Mouse (Mus musculus) liver, postnatal 0 days (tissue): ENCODE measurements around the gene Lrrc58. TPM values are rescaled to one million over a fixed set of nuclear protein-coding genes. Genes with fewer than 3 reads are reported as not detected.
A peak's percentile ranks its signal among the peaks of the same experiment; 100 is the strongest.

ENCODE experiments used
- ATAC-seq: fragments of 200-750 bp; cut with Nextera tagmentation; 2 replicates; pipeline ENCODE4 v1.8.0; 2017; ENCODE audit warnings: mild to moderate bottlenecking, moderate library complexity
- DNase-seq: peaks from one replicate; pipeline ENCODE4 v3.0.0-alpha.2; 2016
- H3K27ac ChIP-seq: fragments of 300-500 bp; sonication (generic); 2 replicates; pipeline ENCODE4 v1.5.1; 2014; ENCODE audit warnings: antibody characterized with exemption, moderate library complexity, mild to moderate bottlenecking, low read depth
- H3K27me3 ChIP-seq: fragments of 300-500 bp; sonication (generic); 2 replicates; pipeline ENCODE4 v1.6.1; 2014; ENCODE audit warnings: low read length, control low read depth, mixed read lengths; ENCODE audit not compliant: insufficient read depth
- H3K36me3 ChIP-seq: fragments of 300-500 bp; sonication (generic); replicated peaks from 2 replicates; pipeline ENCODE4 v1.6.1; 2014; ENCODE audit warnings: mild to moderate bottlenecking, control low read depth, low read length, moderate library complexity, mixed read lengths; ENCODE audit not compliant: insufficient read depth
- H3K4me1 ChIP-seq: fragments of 300-500 bp; sonication (generic); 2 replicates; pipeline ENCODE4 v1.6.1; 2014; ENCODE audit warnings: antibody characterized with exemption, mild to moderate bottlenecking, control low read depth; ENCODE audit not compliant: insufficient read depth
- H3K4me2 ChIP-seq: fragments of 300-500 bp; sonication (generic); 2 replicates; pipeline ENCODE4 v1.6.1; 2014; ENCODE audit warnings: low read depth, mild to moderate bottlenecking, low read length, moderate library complexity, mixed read lengths
- H3K4me3 ChIP-seq: fragments of 300-500 bp; sonication (generic); 2 replicates; pipeline ENCODE4 v1.5.1; 2014; ENCODE audit warnings: low read depth, low read length
- H3K9ac ChIP-seq: fragments of 300-500 bp; sonication (generic); replicated peaks from 2 replicates; pipeline ENCODE4 v1.6.1; 2014; ENCODE audit warnings: mild to moderate bottlenecking, moderate library complexity
- H3K9me3 ChIP-seq: fragments of 300-500 bp; sonication (generic); 2 replicates; pipeline ENCODE4 v1.6.1; 2016; ENCODE audit warnings: mild to moderate bottlenecking, control low read depth, low read length, mixed read lengths
- CTCF ChIP-seq: sonication (generic); IDR thresholded peaks from 2 replicates; pipeline ENCODE4 v1.5.1; 2016; ENCODE audit warnings: antibody characterized with exemption, low read depth
- EP300 ChIP-seq: IDR thresholded peaks from 2 replicates; pipeline ENCODE4 v1.6.1; 2016; ENCODE audit warnings: antibody characterized with exemption, low read depth, mild to moderate bottlenecking
- WGBS: fragments of 180-500 bp; shearing (Covaris S2); extraction: QIAGEN DNeasy Blood & Tissue Kit; methylation state at CpG from one replicate; pipeline ENCODE4 v1.1.7; 2014; ENCODE audit not compliant: insufficient replicate concordance; 5-methylcytosine and 5-hydroxymethylcytosine counted together
- polyA plus RNA-seq: library from polyadenylated mRNA; unstranded; fragments of >200 nt; fragmentation: Nextera tagmentation; extraction: Ambion mirVana; gene quantifications from 2 replicates; pipeline ENCODE4 v1.2.1, GENCODE M21; 2015

Lrrc58 gene
- polyA plus RNA-seq, 1 experiment from 2014 or later, result 11.6 TPM

- DNase-seq (no peak), ATAC-seq (no peak)
- 85% methylated on average over 2 of the region's 2 CpGs for whole genome bisulfite sequencing
- H3K9me3 ChIP-seq, result no peaks in the 10 kb centered on the region
- no peak overlapping the region for H3K27ac ChIP-seq
- no peak overlapping the region for H3K4me3 ChIP-seq
- H3K4me1 ChIP-seq, result 0 out of 2 replicates have a peak, but pooled peaks cover 3% of the 10 kb centered on the region
- TF ChIP-seq EP300 (no peak), CTCF (no peak)
- H3K9ac ChIP-seq, result no peak overlapping the region
- H3K27me3 ChIP-seq, result no peaks in the 10 kb centered on the region
- no peak overlapping the region for H3K4me2 ChIP-seq
- no peaks in the 10 kb centered on the region for H3K36me3 ChIP-seq
These were observed 24.5 kb downstream of the Lrrc58 start for GRCm38 (mm10) chr16:37892667-37893066.

DNA sequence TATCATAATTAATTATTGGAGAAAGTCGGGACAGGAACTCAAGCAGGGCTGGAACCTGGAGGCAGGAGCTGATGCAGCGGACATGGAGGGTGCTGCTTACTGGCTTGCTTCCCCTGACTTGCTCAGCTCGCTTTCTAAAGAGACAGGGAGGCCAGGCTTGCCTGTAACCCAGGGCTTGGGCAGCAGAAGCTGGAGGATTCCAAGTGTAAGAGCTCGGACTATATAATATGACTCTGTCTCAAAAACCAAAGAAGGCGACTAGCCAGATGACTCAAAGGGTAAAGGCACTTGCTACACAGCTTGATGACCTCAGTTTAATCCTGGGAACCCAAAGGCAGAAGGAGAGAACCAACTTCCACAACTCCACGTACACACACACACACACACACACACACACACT, 25.2 kb downstream of the Lrrc58 start:
- 0 out of 2 replicates have a peak, but pooled peaks cover 3% of the 10 kb centered on the region for H3K4me1 ChIP-seq
- 54% methylated on average over 6 of the region's 6 CpGs for WGBS
- H3K4me2 ChIP-seq, result no peak overlapping the region
- H3K27me3 ChIP-seq, result no peaks in the 10 kb centered on the region
- TF ChIP-seq EP300 (no peak), CTCF (no peak)
- no peak overlapping the region for H3K9ac ChIP-seq
- H3K36me3 ChIP-seq, result no peaks in the 10 kb centered on the region
- ATAC-seq, result no peak
- no peaks in the 10 kb centered on the region for H3K9me3 ChIP-seq
- no peak overlapping the region for H3K27ac ChIP-seq
- no peak overlapping the region for H3K4me3 ChIP-seq
- no peak for DNase-seq

- ATAC-seq (no peak), DNase-seq (no peak)
- no peaks in the 10 kb centered on the region for H3K27me3 ChIP-seq
- H3K4me1 ChIP-seq, result 0 out of 2 replicates have a peak, but pooled peaks cover 3% of the 10 kb centered on the region
- WGBS, result 53% methylated on average over 2 of the region's 2 CpGs
- H3K4me2 ChIP-seq, result no peak overlapping the region
- H3K9ac ChIP-seq, result no peak overlapping the region
- TF ChIP-seq CTCF (no peak), EP300 (peak; percentile 14; the same call in 1 of the 2 replicates)
- no peaks in the 10 kb centered on the region for H3K36me3 ChIP-seq
- H3K27ac ChIP-seq, result no peak overlapping the region; the same call in 1 of the 2 replicates
- no peaks in the 10 kb centered on the region for H3K9me3 ChIP-seq
- no peak overlapping the region for H3K4me3 ChIP-seq
These were observed 25.8 kb downstream of the Lrrc58 start for GRCm38 (mm10) chr16:37893942-37894341.

DNA sequence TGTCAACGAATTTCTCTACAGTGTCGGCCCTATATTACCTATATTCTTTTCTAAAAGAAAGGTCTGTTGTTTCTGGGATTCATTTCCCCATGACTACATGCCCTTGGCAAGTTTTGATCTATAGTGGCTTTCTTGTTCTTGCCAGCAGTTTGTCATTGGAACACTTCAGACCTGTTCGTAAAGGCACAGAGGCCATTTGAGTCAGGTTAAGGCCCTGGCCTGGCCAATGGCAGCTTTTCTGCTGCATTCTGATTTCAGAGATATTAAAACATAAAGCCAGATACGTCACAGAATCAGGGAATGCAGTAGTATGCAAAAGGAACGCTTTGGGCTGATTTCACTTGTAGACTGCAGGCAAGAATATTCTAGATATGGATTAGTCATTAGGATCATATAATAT, 30.6 kb downstream of the Lrrc58 start:
- WGBS, result 84% methylated on average over 5 of the region's 5 CpGs
- no peak overlapping the region for H3K4me3 ChIP-seq
- no peak overlapping the region for H3K9ac ChIP-seq
- ATAC-seq (no peak), DNase-seq (no peak)
- no peak overlapping the region for H3K4me2 ChIP-seq
- no peak overlapping the region for H3K27ac ChIP-seq
- H3K9me3 ChIP-seq, result no peaks in the 10 kb centered on the region
- H3K4me1 ChIP-seq, result 0 out of 2 replicates have a peak, but pooled peaks cover 3% of the 10 kb centered on the region
- no peaks in the 10 kb centered on the region for H3K36me3 ChIP-seq
- TF ChIP-seq CTCF (no peak), EP300 (no peak)
- no peaks in the 10 kb centered on the region for H3K27me3 ChIP-seq

DNA sequence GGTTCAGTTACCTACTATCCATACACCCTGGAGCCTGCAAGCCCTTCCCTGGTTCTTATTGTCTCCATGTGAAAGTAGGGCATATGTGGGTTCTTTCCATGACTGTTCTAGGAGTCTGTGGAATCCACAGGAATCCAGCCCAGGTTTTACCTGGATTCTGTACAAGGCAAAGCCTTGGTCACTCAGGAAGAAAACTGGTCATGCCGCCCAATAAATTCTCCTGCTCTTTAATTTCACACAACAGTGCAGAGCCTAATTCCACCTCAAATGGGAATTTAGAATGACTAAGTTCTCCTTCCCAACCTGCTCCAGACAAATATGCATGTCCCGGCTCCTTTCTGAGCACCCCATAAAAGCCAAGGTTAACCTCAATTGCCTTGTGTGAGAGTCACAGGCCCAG, 31.2 kb downstream of the Lrrc58 start:
- ATAC-seq (no peak), DNase-seq (no peak)
- no peak overlapping the region for H3K9ac ChIP-seq
- no peak overlapping the region for H3K4me3 ChIP-seq
- 68% methylated on average over 2 of the region's 2 CpGs for WGBS
- H3K27me3 ChIP-seq, result no peaks in the 10 kb centered on the region
- TF ChIP-seq CTCF (no peak), EP300 (no peak)
- H3K4me1 ChIP-seq, result 0 out of 2 replicates have a peak, but pooled peaks cover 3% of the 10 kb centered on the region
- H3K27ac ChIP-seq, result no peak overlapping the region
- no peak overlapping the region for H3K4me2 ChIP-seq
- no peaks in the 10 kb centered on the region for H3K9me3 ChIP-seq
- no peaks in the 10 kb centered on the region for H3K36me3 ChIP-seq

- ATAC-seq, result no peak
These were observed 33.1 kb downstream of the Lrrc58 start for GRCm38 (mm10) chr16:37901318-37901717.

More at GRCm38 (mm10) chr16:37901318-37901717, 33.1 kb downstream of the Lrrc58 start:
- WGBS, result 57% methylated on average over 11 of the region's 11 CpGs
- Histone ChIP-seq H3K27me3 (no peaks in the 10 kb centered on the region), H3K36me3 (no peaks in the 10 kb centered on the region), H3K4me3 (no peak overlapping the region), H3K4me1 (peaks cover 3% of the 10 kb centered on the region; the same call in 1 of the 2 replicates), H3K27ac (no peak overlapping the region), H3K9ac (no peak overlapping the region), H3K4me2 (no peak overlapping the region), H3K9me3 (no peaks in the 10 kb centered on the region; the same call in 1 of the 2 replicates)
- TF ChIP-seq CTCF (no peak), EP300 (no peak)
- no peak for DNase-seq
